Mouse (Mus musculus): ENCODE measurements around the gene Pde10a.

Gene Pde10a

DNA sequence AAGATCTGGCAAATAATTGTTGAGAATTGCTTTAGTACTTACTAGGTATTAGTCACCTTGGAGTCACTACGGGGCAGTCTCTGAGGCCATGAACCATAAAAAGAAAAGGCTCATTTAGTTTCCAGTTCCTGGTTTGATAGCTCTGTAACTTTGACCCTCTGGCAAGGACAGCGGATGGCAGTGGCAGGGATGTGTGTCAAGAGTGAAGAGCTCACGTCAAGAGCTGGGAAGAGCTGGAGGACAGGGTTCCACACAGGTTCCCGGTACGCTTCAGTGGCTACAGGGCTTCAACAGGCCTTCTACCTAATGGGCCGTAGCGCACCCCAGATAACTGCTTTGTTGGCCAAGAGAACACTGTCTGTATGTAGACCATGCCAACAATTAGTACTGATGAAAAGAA lies 374.0 kb downstream of the Pde10a start:
- no peak for DNase-seq

DNA sequence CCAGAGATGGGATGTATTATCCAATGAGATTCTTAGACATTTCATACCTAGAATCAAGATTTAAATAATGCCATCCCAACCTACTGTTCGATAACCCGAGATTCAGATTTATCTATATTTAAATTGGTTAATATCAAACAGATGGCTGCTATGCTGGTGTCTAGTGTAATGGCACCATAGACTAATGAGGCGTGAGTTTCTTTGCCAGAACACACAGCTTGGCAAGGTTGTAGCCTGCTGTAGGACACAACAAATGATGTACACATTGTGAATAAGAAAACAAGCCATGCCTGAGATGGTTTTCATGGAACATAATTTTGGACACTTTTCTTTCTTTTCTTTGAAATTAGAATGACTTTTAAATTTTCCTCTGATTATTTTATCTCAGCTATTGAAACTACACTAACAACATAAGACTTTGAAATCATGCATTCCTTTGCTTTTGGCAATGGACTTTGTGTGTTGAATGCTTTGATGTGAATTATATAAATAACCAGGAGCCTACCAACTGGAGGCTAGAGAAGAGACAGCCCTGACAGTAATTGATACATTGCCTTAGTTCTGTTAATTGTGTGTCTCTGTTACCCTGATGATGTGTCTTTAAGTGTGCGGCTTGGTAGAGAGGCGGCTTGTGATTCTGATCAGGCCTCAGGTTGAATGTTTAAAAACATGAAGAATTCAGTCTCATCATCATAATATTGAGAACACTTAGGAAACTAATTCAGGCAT lies 378.5 kb downstream of the Pde10a start:
- peak in 1 of 2 experiments; percentile 41 for DNase-seq

DNA sequence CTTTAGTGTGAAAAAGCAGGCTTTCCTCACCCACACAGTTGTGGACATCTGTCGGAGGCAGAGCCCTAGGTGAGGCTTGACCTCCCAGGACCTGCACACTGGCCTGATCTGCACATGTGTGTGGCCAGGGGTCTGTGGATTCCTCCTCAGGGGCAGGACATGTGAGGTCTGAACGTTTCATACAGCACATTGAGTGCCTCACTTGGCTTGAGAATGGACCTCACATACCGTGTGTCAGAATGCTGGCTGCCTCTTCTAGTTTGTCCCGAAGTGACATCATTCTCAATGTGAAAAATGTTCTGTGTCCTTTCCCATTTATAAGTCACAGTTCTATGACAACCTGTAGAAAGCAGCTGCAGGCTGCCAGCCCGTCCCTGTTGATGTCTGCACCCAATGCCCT lies 385.4 kb downstream of the Pde10a start:
- DNase-seq: no peak

DNA sequence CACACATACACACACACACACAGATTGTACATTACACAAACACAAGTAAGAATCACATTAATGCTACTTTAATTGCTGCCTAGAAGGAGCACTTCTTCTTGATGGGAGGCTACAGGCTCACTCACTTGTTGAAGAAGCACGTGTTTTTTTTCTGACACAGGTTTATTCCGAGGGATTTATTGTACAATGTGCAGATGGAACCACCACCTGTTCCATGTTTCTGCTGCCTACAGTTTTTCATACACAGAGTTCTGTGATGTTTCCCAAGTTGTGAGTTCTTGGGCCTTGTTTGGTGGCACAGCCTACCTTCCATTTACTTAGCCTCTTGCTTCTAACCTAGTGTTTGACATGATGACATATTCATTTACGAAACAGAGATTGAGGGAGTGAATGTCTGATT lies 387.8 kb downstream of the Pde10a start:
- DNase-seq: no peak

DNA sequence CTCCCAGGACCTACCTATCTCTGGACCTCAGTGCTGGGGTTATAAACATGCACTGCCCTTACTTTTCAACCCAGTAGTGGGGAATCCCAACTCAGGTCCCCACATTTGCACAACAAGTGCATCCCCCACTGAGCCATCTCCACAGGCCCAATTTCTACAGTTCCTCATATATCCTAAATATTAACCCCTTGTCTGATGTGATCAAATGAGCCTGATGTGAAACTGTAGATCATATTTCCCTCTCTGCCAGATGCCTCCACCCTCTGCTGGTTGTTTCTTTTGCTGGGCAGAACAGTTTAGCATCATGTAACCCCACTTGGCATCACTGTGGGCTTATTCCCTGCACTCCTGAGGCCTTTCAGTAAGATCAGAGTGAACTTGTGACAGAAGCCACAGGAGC lies 390.5 kb downstream of the Pde10a start:
- DNase-seq: no peak

DNA sequence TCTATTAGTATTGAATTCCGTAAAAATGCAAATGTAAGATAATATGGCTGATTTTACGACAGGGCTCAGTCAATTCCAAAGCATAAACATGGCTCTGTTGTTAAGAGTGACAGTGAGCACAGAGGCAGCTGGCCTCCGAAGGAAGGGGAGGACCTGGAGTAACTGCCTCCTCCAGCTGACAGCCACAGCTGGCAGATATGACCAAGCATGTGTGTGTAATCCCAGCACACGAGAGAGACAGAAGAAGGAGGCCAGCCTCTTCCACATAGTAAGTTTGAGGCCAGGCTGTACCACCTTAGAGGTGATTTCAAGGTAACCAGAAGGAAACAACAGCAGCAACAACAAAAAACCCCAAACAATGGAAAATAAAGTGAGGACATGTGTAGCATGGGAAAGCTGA lies 397.9 kb downstream of the Pde10a start:
- DNase-seq: no peak

DNA sequence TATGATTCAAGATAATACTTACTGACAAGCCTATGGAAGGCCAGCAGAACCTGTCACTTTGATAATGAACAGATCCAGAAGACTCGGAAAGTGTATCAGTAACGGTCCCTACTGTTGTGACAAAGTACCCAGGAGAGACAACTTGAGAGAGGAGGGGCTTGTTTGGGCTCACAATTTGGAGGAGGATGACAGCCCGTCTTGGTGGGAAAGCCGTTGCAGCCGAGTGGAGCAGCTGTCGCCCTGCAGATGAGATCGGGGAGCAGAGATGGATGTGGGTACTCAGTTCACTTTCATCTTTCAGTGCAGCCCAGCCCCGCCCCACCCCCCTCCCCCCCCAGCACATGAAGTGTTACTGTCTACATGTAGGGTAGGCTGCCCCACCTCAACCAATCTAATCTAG lies 398.6 kb downstream of the Pde10a start:
- no peak for DNase-seq

DNA sequence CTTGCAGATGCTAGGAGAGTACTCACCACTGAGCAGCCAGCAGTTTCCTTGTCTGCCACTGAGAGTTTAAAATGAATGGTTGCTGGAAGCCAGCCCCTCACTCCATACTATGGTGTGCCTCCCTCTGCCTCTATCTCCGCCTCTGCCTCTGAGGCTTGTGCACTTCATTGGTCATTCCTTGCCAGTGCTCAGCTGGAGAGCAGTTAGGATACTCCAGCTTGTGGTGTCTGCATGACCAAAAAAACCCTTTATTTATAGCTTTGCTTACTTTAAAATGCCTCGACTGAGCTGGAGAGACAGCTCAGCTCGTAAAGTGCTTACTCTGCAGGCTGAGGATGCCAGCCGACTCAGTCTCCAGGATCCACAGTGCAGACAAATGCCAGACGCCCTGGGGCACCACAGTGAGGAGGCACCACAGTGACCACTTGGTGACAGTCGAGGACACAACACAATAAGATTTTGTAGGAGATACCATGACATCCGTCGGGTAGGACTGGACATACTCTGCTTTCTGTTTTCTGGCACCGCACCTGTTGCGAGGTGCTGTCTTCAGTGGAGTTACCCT lies 400.7 kb downstream of the Pde10a start:
- no peak for DNase-seq

DNA sequence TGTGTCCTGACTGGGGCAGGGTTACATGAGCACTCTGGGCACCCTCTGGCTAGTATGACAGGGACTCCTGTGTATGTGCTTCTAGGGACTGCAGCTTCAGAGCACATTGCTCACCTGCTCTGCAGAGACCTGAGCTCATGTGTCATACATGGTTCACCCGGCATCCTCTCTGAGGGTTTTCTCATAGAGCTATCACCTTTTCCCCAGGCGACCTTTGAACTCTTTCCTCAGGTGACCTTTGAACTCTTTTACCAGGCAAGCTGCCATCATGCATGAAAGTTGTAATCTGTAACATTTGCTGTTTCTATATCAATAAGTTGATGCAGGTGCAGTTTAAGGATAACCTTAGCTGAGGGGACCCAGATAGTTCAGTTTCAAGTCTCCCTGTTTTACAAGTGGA lies 403.4 kb downstream of the Pde10a start:
- DNase-seq: no peak

DNA sequence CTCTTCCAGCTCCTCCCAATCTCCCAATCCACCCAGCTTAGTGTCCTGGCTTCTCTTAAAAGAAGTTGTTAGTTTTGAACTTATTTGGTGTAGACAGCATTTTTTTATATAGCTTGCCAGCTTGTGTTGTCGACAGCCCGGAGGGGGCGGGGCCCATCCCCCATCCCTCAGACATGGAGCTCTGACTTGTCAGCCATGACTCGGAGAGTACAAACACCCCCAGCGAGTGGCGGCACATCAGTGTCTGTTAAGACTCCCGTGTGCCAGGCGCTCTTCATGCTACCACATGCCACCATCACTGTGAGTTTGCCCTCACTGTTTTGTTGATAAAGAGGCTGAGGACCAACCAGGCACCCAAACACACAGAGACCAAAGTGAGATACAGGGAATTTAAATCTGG lies 404.5 kb downstream of the Pde10a start:
- DNase-seq: no peak

DNA sequence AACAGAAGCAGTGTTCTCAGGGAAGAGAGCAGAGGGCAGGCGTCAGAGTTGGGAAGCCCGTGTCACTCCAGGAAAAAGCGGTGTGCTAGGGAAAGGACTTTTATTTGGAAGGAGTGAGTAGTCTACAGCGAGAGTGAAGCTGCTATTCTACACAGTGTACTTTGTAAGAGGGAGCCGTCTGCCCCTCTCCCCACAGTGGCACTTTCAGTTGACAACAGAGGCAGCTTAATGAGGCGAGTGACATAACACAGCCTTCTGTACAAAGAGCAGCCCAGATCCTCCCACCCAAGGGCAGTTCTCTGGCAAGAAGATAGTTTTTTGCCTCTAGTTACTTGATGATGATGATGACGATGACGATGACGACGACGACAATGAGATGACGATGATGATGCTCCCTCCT lies 410.4 kb downstream of the Pde10a start:
- no peak for DNase-seq

DNA sequence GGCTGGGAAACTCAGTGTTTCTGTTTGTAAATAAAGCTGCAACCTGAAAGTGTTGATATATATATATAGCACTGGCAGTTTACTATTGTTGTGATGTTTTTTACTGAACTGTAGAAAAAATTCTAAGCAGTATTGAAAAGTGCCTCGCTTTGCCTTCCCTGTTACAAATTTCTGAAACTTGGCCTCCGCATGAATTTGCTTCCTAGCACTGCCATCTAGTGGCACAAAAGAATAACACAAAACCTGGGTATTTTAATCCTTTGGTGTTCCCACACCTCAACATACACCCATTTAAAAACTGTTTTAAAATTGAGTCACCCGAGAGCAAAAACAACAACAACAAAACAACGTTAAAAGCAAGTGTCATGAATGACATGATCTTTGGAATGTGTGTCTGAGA lies 411.4 kb downstream of the Pde10a start:
- DNase-seq: peak in 1 of 2 experiments; percentile 46

DNA sequence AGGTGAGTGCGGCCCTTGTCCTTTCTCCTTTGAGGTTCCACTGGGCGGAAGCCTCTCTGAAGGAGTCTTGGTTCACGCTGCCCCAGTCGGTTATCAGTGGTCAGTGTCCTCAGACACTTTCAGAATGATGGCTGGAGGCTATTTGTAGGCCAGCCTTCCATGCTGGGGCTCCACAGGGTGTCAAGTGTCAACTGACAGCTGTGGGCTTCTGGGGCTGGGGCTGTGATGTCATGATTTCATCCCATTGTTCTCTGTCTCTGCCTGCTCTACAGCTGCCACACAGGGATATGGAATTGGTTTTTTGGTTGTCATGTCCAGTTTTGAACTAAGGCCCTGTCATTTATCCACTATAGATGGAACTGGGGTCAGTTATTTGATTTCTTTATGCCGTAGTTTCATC lies 426.4 kb downstream of the Pde10a start:
- DNase-seq: no peak

DNA sequence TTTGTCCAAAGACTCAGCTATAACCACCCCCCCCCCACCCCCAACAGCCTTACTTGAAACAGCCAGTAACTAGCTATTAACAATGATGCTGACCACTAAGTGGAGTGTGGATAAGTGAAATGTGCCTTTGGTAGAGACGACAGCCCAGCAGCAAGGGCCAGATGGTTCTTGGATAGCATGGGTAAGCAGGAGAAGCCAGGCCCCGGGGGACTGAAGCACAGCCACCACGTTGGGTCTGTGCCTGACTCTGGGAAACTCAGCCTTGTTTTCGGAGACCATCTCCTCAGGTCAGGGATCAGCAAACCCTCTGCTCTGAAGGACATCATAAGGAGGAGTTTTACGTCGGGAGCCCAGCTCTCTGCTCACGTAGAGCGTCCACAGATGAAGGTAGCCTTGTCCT lies 427.8 kb downstream of the Pde10a start:
- no peak for DNase-seq

DNA sequence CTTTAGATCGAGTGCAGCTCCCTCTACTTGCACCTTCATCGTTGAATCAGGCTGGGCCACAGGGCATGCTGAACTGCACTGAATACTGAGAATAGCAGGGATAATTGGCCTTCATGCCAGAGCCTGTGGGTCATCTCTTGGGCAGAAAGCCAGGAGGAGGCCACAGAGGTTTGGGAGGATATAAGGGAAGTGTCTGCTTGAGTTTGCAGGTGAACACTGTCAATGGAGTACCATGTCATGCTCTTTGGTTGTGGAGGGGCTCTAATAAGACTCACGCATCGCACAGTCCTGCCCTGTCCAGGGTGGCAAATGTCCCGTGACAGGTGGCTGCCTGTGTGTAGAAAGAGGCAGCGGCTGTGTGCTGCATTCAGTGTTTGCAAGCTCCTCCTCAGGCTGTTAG lies 433.0 kb downstream of the Pde10a start:
- peak; percentile 68 to 73 for DNase-seq

DNA sequence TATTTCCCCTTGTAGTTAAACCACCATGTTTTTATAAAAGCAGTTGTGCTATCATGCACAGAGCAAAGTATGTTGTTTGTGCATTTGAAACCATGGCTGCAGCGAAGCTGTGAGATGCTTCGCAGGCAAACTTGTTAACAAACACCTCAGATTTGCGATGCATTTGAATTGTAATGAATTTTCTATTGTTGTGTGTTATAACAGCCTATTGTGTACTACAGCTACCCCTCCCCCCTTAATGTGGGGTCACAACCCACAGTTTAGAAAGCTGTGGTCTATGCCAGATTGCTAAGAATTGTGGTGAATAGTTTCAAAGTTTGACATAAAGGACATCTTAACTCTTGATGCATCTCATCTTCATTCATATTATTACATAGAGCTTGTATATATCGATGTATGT lies 435.2 kb downstream of the Pde10a start:
- no peak for DNase-seq

DNA sequence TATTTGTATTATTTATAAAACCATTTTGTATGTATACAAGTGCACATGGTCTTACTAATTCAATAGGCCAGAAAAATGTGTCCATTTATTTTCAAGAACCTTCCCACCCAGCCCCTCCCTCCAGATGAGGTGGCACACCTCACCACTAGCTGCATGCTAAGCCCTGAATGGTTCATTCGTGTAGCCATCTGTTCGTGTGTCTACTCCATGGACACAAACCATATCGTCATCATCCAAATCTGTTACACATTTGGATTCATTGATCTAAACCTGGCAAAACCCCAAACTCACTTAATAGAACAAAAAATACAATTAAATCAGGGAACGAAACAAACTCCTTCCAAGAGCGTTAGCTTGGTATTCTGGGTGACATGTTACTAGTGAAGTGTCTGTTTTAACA lies 435.9 kb downstream of the Pde10a start:
- no peak for DNase-seq

DNA sequence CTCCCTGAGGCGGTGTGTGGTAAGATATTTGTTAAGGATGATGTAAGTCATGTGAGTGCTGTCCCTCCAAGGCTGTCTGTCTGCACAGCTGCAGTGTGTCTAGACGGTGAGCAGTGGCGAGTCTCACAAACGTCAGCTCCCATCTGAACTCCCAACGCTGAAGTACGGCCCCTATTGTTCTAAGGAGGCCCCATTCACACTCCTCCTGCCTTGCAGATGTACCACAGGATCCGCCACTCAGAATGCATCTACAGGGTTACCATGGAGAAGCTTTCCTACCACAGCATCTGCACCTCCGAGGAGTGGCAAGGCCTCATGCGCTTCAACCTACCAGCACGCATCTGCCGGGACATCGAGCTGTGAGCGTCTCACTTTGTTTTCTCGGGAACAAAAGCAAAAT lies 436.5 kb downstream of the Pde10a start:
- DNase-seq: no peak

DNA sequence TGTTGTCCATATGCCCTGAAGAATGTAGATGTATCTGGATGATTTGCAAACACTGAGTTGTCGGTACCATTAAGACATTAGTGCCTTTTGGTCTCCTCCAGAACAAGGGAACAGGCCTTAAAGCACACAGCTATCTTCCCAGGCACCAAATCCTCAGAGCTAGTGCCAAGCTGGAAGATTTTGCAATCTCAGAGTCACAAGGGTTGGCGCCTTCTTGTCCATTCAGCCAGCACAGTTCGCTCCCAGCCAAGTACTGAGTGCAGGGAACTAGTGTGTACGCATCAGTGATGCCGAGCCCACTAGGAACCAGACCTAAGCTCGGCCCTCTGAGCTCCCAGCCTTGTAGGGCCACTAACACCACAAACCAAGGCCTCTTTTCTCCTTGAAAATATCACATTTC lies 440.0 kb downstream of the Pde10a start:
- DNase-seq: no peak

DNA sequence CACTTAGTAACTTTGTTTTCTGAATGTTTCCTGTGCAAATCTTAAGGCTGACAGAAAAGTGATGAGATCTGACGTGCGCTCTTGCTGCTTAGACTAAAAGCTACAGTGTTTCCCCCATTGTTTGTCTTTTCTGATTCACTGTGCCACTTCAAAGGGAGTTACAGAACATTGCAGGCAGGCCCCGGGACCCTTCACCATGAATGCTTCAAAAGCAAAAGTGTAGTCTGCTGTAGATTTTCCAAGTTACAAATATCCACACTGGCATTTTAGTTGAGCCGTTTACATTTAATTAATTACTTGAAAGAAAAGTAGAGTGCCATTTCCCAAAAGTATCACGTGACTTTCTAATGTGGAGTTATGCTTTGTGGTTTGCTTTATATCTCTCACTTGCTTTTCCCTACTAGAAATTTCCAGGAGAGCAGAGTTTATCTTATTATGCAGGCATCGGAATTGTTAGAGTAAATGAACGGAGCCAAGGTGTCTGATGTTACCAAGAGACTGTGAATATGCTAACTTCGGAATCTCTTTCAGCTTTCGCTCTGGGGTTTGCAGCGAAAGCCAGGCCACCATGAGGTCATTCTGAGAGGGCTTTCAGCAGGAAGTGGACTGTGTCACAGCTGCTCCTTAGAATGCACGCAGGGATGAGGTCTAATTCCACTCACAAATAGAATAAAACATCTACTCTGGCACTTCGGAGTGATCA lies 447.1 kb downstream of the Pde10a start:
- DNase-seq: no peak

DNA sequence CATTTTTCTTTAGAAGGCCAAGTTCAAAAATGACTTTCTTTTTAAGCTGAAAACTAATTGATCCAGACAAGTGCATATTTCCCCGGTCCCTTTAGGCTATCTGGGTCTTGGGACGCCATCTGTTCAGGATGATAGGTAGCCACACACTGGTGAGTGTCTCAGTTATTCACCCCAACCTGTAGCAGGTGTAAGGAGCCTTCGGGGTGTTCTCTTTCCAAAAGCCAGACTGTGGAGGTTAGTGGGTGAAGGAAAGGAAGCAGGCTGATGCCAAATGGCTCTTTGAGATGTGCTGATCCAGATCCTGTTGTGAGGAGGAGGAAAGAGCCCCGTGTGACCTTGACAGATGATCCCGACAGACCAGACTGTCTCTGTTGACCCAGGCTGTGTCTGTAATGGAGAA lies 448.2 kb downstream of the Pde10a start:
- peak in 1 of 2 experiments; percentile 17 for DNase-seq

DNA sequence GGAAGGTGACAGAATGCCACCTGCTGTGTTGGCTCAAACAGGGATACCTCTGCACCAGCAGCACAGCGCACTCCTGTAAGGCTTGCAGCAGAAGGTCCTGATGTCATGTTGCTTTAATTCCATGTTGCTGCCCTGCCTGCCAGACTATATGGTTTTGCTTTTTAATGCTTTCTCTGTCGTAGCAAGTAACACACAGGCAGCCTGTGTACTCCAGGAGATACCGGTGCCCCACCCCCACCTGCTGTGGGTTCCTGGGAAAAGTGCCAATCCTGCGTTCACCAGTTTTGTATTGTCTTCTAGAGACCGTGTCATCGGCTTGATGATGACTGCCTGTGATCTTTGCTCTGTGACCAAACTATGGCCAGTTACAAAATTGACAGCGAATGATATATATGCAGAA lies 449.3 kb downstream of the Pde10a start:
- DNase-seq: peak; percentile 69 to 82

DNA sequence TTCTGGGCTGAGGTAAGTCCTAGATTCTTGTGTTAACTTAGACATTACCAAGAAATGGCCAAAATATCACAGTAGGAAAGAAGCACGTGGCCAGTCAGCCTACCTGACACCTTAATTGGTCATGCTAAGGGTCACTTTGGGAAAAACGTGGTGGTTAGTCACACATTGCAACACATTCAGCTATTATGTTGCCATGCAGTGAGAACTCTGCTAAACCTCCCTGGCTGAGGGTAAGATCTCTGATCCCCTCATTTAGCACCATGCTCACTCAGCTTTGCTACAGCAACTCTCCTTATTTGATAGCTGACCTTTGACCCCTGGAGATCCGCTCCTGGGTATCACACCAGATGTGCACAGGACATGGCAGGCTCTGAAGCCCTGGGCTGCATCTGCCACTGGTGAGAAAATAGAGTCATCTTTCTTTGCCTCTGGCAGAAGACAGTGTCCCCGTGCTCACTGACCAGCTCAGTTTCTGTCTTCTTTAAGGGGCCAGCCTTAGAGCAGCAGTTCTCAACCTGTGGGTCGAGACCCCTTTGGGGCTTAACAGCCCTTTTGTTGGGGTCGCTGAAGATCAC lies 449.7 kb downstream of the Pde10a start:
- DNase-seq: no peak

DNA sequence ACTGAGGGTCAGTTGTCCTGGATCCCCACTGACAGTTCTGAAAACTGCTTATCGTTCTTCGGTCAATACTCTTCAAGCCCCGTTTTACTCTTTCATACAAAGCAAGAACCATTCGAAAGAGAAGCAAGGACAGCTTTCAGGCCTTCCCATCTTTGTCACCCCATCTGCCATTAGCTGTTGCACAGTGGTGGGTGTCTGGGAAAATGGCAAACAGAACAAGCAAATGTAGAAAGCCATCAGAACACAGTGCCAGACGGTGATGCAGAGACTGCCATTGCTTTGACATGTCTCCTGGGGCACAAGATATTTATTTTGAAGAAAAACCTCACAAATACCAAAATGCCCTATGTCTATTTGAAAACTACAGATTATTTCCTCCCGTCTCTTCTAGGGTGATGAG lies 451.6 kb downstream of the Pde10a start:
- DNase-seq: no peak

Data from cerebellum, postnatal 25 days (tissue).